Comparison of ENCODE assay signal across 9 mouse cellular contexts in the genomic region with DNA sequence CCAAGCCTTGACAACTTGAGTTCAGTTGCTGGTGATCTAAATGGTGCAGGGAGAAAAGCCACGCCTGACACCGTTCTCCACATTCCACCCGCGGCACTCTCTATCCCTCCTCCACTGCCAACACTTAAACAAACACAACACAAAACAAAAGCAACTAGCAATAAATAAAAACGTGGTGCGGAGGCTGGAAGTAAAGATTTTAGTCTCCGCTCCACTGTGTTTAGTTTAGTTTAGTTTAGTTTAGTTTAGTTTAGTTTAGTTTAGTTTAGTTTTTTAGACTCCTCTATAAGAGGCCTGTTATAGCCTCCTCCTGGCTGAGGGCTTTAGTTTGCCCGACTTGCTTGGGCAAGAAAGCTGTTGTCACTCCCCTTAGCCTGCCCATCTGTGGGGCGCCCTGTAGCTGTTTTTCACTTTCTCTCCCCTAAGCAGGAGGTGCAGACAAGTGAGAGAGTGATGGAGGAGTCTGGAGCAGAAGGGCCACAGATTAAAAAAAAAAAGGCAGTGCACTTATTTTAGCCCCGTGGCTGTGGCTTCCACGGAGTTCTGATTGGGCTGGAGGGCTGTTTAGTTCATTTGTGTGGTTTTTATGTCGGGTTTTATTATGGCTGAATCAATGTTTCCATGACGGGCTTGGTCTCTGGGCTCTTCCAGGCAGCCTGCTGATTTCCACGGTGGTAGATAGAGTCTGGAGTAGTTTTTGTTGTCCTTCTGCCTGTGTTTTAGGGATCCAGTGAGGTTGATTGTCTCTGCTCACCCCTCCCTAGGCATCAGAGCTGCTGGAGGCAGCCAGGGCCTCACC. TPM values are rescaled to one million over a fixed set of nuclear protein-coding genes. Genes with fewer than 3 reads are reported as not detected.
A peak's percentile ranks its signal among the peaks of the same experiment; 100 is the strongest.
DNase-seq lines count a peak whose midpoint lies in the region; ATAC-seq and TF ChIP-seq lines count a peak whose summit lies in the region.
"Had no signal": no experiment of that assay in that cellular context is flagged by ENCODE, and none has a peak within 500 bp of the region (broad histone marks: within the 10 kb centered on the region; RNA-seq: fewer than 3 reads in every experiment).

No protein-coding gene starts in this region.

- DNase-seq in lung, embryonic 14.5 days: peak; percentile 37
- no peak for DNase-seq in lung, postnatal 36 days
- DNase-seq in forebrain, embryonic 14.5 days (ENCODE audit: low spot score): peak; percentile 46
- peak; percentile 51 for DNase-seq in limb, embryonic 11.5 days (ENCODE audit: low spot score)
- DNase-seq in retina, postnatal 1 day: peak; percentile 31
- DNase-seq in left cerebral cortex, postnatal 25 days (ENCODE audit: low spot score in 2 of 2): no peak
- DNase-seq in cerebellum, postnatal 4 days (ENCODE audit: low spot score in 2 of 2): no peak
- DNase-seq in adrenal gland, postnatal 14 days: no peak

- ATAC-seq in lung, embryonic 14.5 days (ENCODE audit: insufficient read depth): no peak
- peak; percentile 33; the same call in 1 of the 2 replicates for ATAC-seq in forebrain, embryonic 14.5 days
- ATAC-seq in limb, embryonic 11.5 days (ENCODE audit: insufficient number of reproducible peaks, low FRiP score, low TSS enrichment, low read depth): no peak

- H3K9me3 ChIP-seq in lung, embryonic 14.5 days (ENCODE audit: low read depth, low read length): no peaks in the 10 kb centered on the region
- no peaks in the 10 kb centered on the region for H3K9me3 ChIP-seq in forebrain, embryonic 14.5 days (replicated peaks; ENCODE audit: control insufficient read depth, low read length)
- no peaks in the 10 kb centered on the region for H3K9me3 ChIP-seq in limb, embryonic 11.5 days (ENCODE audit: control insufficient read depth, low read length)

- no peak for TF ChIP-seq CTCF in lung, embryonic 14.5 days (IDR thresholded peaks at IDR 0.05; ENCODE audit: low read depth)

- H3K27me3 ChIP-seq in lung, embryonic 14.5 days (ENCODE audit: insufficient read depth, low read length): no peaks in the 10 kb centered on the region
- no peaks in the 10 kb centered on the region for H3K27me3 ChIP-seq in forebrain, embryonic 14.5 days (replicated peaks; ENCODE audit: control insufficient read depth, insufficient read depth, low read length)
- no peaks in the 10 kb centered on the region for H3K27me3 ChIP-seq in limb, embryonic 11.5 days (ENCODE audit: control insufficient read depth, insufficient read depth, low read length)

- peak overlapping the region; percentile 59 for H3K4me3 ChIP-seq in lung, embryonic 14.5 days (ENCODE audit: low read depth, low read length)
- H3K4me3 ChIP-seq in forebrain, embryonic 14.5 days (ENCODE audit: low read depth, low read length): no peak overlapping the region
- H3K4me3 ChIP-seq in limb, embryonic 11.5 days (ENCODE audit: low read depth, low read length): peak overlapping the region; percentile 57; the same call in 1 of the 2 replicates

- H3K9ac ChIP-seq in lung, embryonic 14.5 days: peak overlapping the region; percentile 72
- H3K9ac ChIP-seq in forebrain, embryonic 14.5 days (ENCODE audit: low read length): peak overlapping the region; percentile 46; the same call in 1 of the 2 replicates
- peak overlapping the region; percentile 47; the same call in 1 of the 2 replicates for H3K9ac ChIP-seq in limb, embryonic 11.5 days (ENCODE audit: low read length)

- no peaks in the 10 kb centered on the region for H3K4me1 ChIP-seq in lung, embryonic 14.5 days (ENCODE audit: insufficient read depth)
- H3K4me1 ChIP-seq in forebrain, embryonic 14.5 days (ENCODE audit: control insufficient read depth, insufficient read depth, low read length): peaks cover 2% of the 10 kb centered on the region; the same call in 1 of the 2 replicates
- H3K4me1 ChIP-seq in limb, embryonic 11.5 days (ENCODE audit: control insufficient read depth, insufficient read depth, low read length): peaks cover 15% of the 10 kb centered on the region

- H3K27ac ChIP-seq in lung, embryonic 14.5 days (ENCODE audit: low read depth): peak overlapping the region; percentile 7
- peak overlapping the region; percentile 9; the same call in 1 of the 2 replicates for H3K27ac ChIP-seq in forebrain, embryonic 14.5 days (ENCODE audit: low read depth, low read length)
- 0 out of 2 replicates have a peak overlapping the region, but pooled peaks have one; percentile 14 for H3K27ac ChIP-seq in limb, embryonic 11.5 days (replicated peaks; ENCODE audit: low read depth, low read length)

- peak overlapping the region; percentile 83 for H3K4me2 ChIP-seq in lung, embryonic 14.5 days
- peak overlapping the region; percentile 67 for H3K4me2 ChIP-seq in forebrain, embryonic 14.5 days (ENCODE audit: low read length)
- peak overlapping the region; percentile 77 for H3K4me2 ChIP-seq in limb, embryonic 11.5 days (ENCODE audit: low read depth, severe bottlenecking)

- 14% methylated on average over 14 of the region's 14 CpGs for WGBS in lung, embryonic 14.5 days
- WGBS in forebrain, embryonic 14.5 days: 16% methylated on average over 14 of the region's 14 CpGs
- 20% methylated on average over 14 of the region's 14 CpGs for WGBS in limb, embryonic 11.5 days

- H3K36me3 ChIP-seq in lung, embryonic 14.5 days (ENCODE audit: insufficient read depth): no peaks in the 10 kb centered on the region
- no peaks in the 10 kb centered on the region for H3K36me3 ChIP-seq in forebrain, embryonic 14.5 days (ENCODE audit: control insufficient read depth, insufficient read depth, low read length)
- H3K36me3 ChIP-seq in limb, embryonic 11.5 days (ENCODE audit: control insufficient read depth, insufficient read depth, low read length): no peaks in the 10 kb centered on the region

- intact Hi-C loops in left cerebral cortex, postnatal 25 days (cut with DNase I): loop anchor here (2.0 kb wide), 1 partner anchor 30 kb away; no protein-coding TSS in a partner anchor

RNA-seq across cellular contexts. Expression of gene Ston1, which starts 1.3 kb away (rescaled TPM):
- polyA plus RNA-seq in lung, embryonic 14.5 days (2014; fragmentation: Nextera tagmentation; extraction: Ambion mirVana): 11.0 and 11.7 TPM in 2 replicates
- 2.4 and 2.8 TPM in 2 replicates for polyA plus RNA-seq in forebrain, embryonic 14.5 days (2014; fragmentation: Nextera tagmentation; extraction: Ambion mirVana)
- 5.2 and 6.9 TPM in 2 replicates for polyA plus RNA-seq in limb, embryonic 11.5 days (2014; fragmentation: Nextera tagmentation; extraction: Ambion mirVana)
- 1 to 10 TPM; 5.0 to 7.6 TPM for total RNA-seq in left cerebral cortex, postnatal 25 days (2021)
- total RNA-seq in adrenal gland, postnatal 14 days (2021): 28.0 and 31.0 TPM in 2 replicates
- total RNA-seq: neutrophil, adult 5-6 weeks had no signal

Comparison
In these comparisons a context has a peak if more than half of its experiments do, and no peak if none do; other contexts are left out.
1. DNase-seq: peak in lung, embryonic 14.5 days (single experiment), forebrain, embryonic 14.5 days (single experiment), limb, embryonic 11.5 days (single experiment) and retina, postnatal 1 day (single experiment); none in lung, postnatal 36 days (single experiment), left cerebral cortex, postnatal 25 days (0 of 2), cerebellum, postnatal 4 days (0 of 2) and adrenal gland, postnatal 14 days (single experiment).
2. Peak in every context shown above with its lines, with median percentiles within 50 percentile points of each other: H3K27ac ChIP-seq, H3K4me2 ChIP-seq and H3K9ac ChIP-seq.